Mouse (Mus musculus): Measurements from ENCODE around the gene Gck. TPM values are rescaled to one million over a fixed set of nuclear protein-coding genes. Genes with fewer than 3 reads are reported as not detected.

Gck gene
- polyA plus RNA-seq, 1 experiment from 2014 or later, result 3.5 TPM

DNA sequence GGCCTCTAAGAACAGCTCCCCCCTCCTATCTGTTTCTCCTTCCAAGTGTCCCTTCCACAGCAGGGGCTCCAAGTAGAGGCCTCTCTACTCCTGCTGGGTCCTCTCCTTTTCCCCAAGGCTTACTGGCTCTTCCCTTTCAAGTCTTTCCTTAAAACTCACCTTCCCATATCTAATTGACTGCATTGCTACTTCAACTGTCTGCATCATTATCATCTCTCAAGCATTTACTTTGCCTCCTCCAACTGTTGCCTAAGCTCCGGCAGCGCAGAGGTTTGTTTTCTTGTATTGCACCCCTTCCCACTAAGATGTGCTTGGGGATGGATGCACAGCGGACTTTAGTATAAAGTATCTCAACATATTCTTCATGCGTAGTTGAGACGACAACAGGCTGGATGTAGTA lies 72.5 kb downstream of the Gck start:
- H3K36me3 ChIP-seq, result peaks cover 31% of the 10 kb centered on the region
- H3K4me3 ChIP-seq (replicated peaks), result peak overlapping the region; percentile 78
- peak overlapping the region; percentile 63 for H3K4me2 ChIP-seq (replicated peaks)
- H3K9ac ChIP-seq, result peak overlapping the region; percentile 71
- H3K27me3 ChIP-seq, result no peaks in the 10 kb centered on the region
- H3K4me1 ChIP-seq, result peaks cover 25% of the 10 kb centered on the region
- no peaks in the 10 kb centered on the region for H3K9me3 ChIP-seq (replicated peaks)
- ATAC-seq (ENCODE audit: insufficient number of reproducible peaks, low FRiP score, low TSS enrichment, low read depth), result no peak
- peak overlapping the region; percentile 65; the same call in 1 of the 2 replicates for H3K27ac ChIP-seq (replicated peaks)
- WGBS, result 2% methylated on average over 5 of the region's 5 CpGs

DNA sequence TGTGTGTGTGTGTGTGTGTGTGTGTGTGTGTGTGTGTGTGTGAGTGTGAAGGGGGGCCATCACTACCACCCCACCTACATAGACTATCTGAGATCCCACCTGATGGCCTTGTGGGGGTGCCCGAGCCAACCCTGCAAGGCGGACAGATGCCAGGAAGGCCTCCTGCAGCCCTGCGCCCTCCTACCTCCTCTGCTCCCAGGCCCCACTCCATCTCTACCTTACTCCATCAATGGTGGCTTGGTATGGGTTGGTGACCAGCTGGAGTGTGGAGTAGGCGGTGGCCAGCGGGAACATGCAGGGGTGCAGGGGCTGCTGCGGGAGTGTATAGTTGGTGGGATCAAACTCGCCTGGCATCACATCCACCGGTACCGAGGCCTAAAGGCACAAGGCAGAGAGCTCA lies 76.7 kb downstream of the Gck start:
- no peak overlapping the region for H3K4me2 ChIP-seq (replicated peaks)
- no peak overlapping the region for H3K27ac ChIP-seq (replicated peaks)
- H3K9me3 ChIP-seq (replicated peaks), result no peaks in the 10 kb centered on the region
- peaks cover 72% of the 10 kb centered on the region for H3K36me3 ChIP-seq
- no peak overlapping the region for H3K9ac ChIP-seq
- no peak overlapping the region for H3K4me3 ChIP-seq (replicated peaks)
- peaks cover 18% of the 10 kb centered on the region for H3K4me1 ChIP-seq
- H3K27me3 ChIP-seq, result no peaks in the 10 kb centered on the region
- ATAC-seq (ENCODE audit: insufficient number of reproducible peaks, low FRiP score, low TSS enrichment, low read depth), result no peak
- 90% methylated on average over 9 of the region's 9 CpGs for WGBS

DNA sequence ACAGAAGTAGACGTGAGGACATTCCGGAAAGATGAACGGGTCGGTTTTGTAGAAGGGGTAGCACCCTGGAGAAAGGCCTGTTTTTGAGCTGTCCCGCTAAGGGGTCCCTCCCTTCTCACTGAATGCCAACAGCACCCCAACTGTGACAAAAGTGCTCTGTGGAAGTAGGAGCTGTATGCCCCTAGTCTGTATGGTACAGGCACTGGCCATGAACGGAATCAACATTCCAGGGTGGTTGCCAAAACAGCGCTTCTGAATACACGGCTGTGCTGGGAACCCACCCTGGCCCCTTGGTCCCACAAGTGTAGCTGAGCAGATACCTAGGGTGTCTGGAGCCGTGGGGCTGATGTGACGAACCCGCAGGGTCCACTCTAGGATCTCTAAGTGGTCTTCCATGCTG lies 77.2 kb downstream of the Gck start:
- Histone ChIP-seq H3K36me3 (peaks cover 77% of the 10 kb centered on the region), H3K4me1 (peaks cover 18% of the 10 kb centered on the region), H3K4me2 (replicated peaks) (no peak overlapping the region), H3K27ac (replicated peaks) (no peak overlapping the region), H3K9ac (no peak overlapping the region), H3K9me3 (replicated peaks) (no peaks in the 10 kb centered on the region), H3K4me3 (replicated peaks) (no peak overlapping the region), H3K27me3 (no peaks in the 10 kb centered on the region)
- 93% methylated on average over 11 of the region's 11 CpGs for WGBS
- ATAC-seq (ENCODE audit: insufficient number of reproducible peaks, low FRiP score, low TSS enrichment, low read depth), result no peak

DNA sequence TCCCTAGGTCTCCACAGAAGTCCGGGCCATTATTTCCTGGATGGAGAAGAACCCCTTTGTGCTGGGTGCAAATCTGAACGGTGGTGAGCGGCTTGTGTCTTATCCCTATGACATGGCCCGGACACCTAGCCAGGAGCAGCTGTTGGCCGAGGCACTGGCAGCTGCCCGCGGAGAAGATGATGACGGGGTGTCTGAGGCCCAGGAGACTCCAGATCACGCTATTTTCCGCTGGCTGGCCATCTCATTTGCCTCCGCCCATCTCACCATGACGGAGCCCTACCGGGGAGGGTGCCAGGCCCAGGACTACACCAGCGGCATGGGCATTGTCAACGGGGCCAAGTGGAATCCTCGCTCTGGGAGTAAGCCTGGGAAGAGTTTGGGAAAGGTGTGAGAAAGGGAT lies 79.8 kb downstream of the Gck start:
- H3K36me3 ChIP-seq, result peaks cover 80% of the 10 kb centered on the region
- no peak for ATAC-seq (ENCODE audit: insufficient number of reproducible peaks, low FRiP score, low TSS enrichment, low read depth)
- WGBS, result 88% methylated on average over 16 of the region's 16 CpGs

DNA sequence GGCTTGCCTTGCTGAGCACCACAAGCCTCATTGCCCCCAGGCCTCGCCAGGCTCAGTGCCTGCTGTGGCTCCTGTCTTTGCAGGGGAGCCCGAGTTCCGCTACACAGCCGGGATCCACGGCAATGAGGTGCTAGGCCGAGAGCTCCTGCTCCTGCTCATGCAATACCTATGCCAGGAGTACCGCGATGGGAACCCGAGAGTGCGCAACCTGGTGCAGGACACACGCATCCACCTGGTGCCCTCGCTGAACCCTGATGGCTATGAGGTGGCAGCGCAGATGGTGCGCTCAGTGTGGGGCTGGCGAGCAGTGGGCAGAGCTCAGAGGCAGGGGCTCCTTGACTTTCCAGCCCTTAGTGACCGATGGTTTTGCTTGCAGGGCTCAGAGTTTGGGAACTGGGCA lies 80.5 kb downstream of the Gck start:
- H3K9me3 ChIP-seq (replicated peaks), result no peaks in the 10 kb centered on the region
- H3K9ac ChIP-seq, result no peak overlapping the region
- no peak overlapping the region for H3K4me3 ChIP-seq (replicated peaks)
- 90% methylated on average over 16 of the region's 16 CpGs for WGBS
- ATAC-seq (ENCODE audit: insufficient number of reproducible peaks, low FRiP score, low TSS enrichment, low read depth), result no peak
- H3K27me3 ChIP-seq, result no peaks in the 10 kb centered on the region
- H3K27ac ChIP-seq (replicated peaks), result no peak overlapping the region
- peaks cover 78% of the 10 kb centered on the region for H3K36me3 ChIP-seq
- H3K4me1 ChIP-seq, result 0 out of 2 replicates have a peak, but pooled peaks cover 5% of the 10 kb centered on the region
- no peak overlapping the region for H3K4me2 ChIP-seq (replicated peaks)

More for the DNA sequence above, 79.8 kb downstream of the Gck start:
- H3K4me1 ChIP-seq, result 0 out of 2 replicates have a peak, but pooled peaks cover 5% of the 10 kb centered on the region
- H3K27me3 ChIP-seq, result no peaks in the 10 kb centered on the region
- no peak overlapping the region for H3K4me2 ChIP-seq (replicated peaks)
- no peak overlapping the region for H3K4me3 ChIP-seq (replicated peaks)
- no peak overlapping the region for H3K27ac ChIP-seq (replicated peaks)
- no peak overlapping the region for H3K9ac ChIP-seq
- H3K9me3 ChIP-seq (replicated peaks), result no peaks in the 10 kb centered on the region

DNA sequence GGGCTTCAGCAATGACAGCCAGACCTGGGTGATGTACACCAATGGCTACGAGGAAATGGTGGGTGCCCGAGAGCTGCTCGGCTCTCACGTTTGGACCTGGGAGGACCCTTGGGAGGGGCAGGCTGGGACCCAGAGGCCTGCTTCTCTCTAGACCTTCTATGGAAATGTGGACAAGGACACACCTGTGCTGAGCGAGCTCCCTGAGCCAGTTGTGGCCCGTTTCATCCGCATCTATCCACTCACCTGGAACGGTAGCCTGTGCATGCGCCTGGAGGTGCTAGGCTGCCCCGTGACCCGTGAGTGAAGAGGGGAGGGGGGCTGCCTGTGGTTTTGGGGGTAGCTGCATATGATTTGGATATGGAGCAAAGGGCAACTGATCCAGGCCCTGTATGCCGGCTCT lies 81.6 kb downstream of the Gck start:
- Histone ChIP-seq H3K36me3 (peaks cover 69% of the 10 kb centered on the region), H3K27ac (replicated peaks) (no peak overlapping the region), H3K4me3 (replicated peaks) (no peak overlapping the region), H3K9ac (no peak overlapping the region), H3K9me3 (replicated peaks) (no peaks in the 10 kb centered on the region), H3K27me3 (no peaks in the 10 kb centered on the region), H3K4me2 (replicated peaks) (no peak overlapping the region), H3K4me1 (peaks cover 7% of the 10 kb centered on the region)
- ATAC-seq (ENCODE audit: insufficient number of reproducible peaks, low FRiP score, low TSS enrichment, low read depth), result no peak
- 88% methylated on average over 12 of the region's 12 CpGs for WGBS

DNA sequence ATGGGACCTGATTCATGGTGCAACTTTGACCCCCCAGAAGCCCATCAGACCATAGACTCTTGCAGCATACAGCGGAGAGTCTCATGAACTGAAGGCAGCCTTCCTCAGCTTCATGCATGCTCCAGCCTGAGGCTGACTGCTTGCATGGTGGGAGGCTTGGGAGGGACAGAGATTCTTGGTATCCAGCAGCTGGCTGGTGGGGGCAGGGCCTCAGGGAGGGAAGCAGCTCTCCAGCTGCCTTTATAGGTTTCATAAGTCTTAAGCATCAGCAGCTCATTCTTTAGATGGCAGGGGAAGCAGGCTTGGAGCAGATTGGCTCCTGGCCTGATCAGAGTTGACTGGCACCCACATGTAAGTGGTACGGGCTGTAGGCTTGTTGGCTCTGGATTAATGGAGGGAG lies 82.7 kb downstream of the Gck start:
- Histone ChIP-seq H3K27me3 (no peaks in the 10 kb centered on the region), H3K4me2 (replicated peaks) (no peak overlapping the region), H3K4me3 (replicated peaks) (no peak overlapping the region), H3K9ac (no peak overlapping the region), H3K36me3 (peaks cover 58% of the 10 kb centered on the region), H3K27ac (replicated peaks) (no peak overlapping the region), H3K4me1 (peaks cover 18% of the 10 kb centered on the region), H3K9me3 (replicated peaks) (no peaks in the 10 kb centered on the region)
- WGBS, result 77% methylated on average over 2 of the region's 2 CpGs
- no peak for ATAC-seq (ENCODE audit: insufficient number of reproducible peaks, low FRiP score, low TSS enrichment, low read depth)

DNA sequence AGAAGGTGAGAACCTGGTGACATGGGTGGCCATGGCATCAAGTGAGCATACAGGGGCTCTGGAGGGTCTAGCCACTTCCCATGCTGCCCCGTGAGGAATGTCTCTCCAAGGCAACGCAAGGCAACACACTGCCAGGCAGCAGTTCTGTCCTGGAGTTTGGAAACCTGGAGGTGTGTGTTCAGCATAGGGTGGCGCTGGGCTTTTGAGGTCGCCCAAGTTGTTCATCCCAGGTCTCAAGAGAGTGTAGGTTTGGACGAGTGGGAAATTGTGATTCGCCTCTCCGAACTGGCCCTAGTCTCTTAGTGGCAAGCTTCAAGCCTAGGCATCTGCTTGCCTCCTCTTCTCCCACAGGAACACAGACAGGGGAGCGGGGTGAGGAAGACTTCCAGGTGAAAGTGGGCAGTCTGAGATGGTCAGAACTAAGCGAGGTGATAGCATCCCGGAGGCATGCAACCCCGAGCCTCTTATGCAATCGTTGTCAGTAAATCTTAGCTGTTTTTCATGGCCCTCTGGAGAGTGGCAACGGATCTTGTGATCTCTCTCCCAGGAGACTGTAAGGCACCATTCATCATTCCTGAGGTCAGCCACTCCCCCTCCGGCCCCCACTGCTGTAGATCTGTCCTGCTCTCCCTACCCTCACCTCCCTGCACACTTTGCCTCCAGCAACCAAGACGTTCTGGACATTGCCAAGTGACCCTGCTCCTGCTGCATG lies 87.3 kb downstream of the Gck start:
- Histone ChIP-seq H3K9me3 (replicated peaks) (no peaks in the 10 kb centered on the region), H3K4me1 (peaks cover 35% of the 10 kb centered on the region), H3K36me3 (peaks cover 13% of the 10 kb centered on the region), H3K4me2 (replicated peaks) (peak overlapping the region; percentile 84), H3K4me3 (replicated peaks) (peak overlapping the region; percentile 53), H3K27ac (replicated peaks) (no peak overlapping the region), H3K9ac (no peak overlapping the region; the same call in 1 of the 2 replicates), H3K27me3 (no peaks in the 10 kb centered on the region)
- 20% methylated on average over 15 of the region's 15 CpGs for WGBS
- no peak for ATAC-seq (ENCODE audit: insufficient number of reproducible peaks, low FRiP score, low TSS enrichment, low read depth)

DNA sequence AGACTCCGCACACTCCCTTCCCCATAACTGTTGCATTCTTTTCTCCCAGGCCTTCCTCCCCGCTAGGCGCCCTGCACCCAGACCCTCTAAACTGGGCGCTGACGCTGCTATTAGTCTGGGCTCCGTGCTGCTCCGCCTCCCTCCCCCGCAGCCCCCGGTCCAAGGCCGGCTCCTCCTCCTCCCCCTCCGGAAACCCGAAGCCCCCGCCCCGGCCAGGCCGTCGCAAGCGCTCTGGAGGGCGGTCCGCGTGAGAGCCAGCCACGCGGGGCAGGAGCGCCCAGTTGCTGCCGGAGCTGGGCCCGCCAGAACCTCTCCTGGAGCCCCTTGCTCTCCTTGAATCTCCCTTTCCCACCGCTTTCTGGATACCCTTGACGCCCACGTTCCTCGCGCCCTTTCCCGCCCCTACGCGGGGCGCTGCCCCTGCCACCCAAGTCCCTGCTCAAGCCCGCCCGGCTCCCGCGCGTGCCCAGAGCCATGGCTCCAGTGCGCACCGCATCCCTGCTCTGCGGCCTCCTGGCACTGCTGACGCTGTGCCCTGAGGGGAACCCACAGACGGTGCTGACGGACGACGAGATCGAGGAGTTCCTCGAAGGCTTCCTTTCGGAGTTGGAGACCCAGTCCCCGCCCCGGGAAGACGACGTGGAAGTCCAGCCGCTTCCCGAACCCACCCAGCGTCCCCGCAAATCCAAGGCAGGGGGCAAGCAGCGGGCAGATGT lies 88.0 kb downstream of the Gck start, which contains the start of gene Aebp1:
Aebp1 (plus strand) TSS at position 270 of the 716 bp plus-strand sequence.
- H3K27ac ChIP-seq (replicated peaks), result no peak within 1 kb of the TSS; the same call in 1 of the 2 replicates
- H3K36me3 ChIP-seq, result peaks cover 9% of the 10 kb centered on the region; the same call in 1 of the 2 replicates
- peak; percentile 80 for ATAC-seq (ENCODE audit: insufficient number of reproducible peaks, low FRiP score, low TSS enrichment, low read depth)
- H3K4me3 ChIP-seq (replicated peaks), result peak within 1 kb of the TSS; percentile 53
- WGBS, result 2% methylated on average over 59 of the region's 59 CpGs
- no peaks in the 10 kb centered on the region for H3K9me3 ChIP-seq (replicated peaks)
- peak within 1 kb of the TSS; percentile 84 for H3K4me2 ChIP-seq (replicated peaks)
- H3K9ac ChIP-seq, result peak within 1 kb of the TSS; percentile 44
- no peaks in the 10 kb centered on the region for H3K27me3 ChIP-seq
- peaks cover 33% of the 10 kb centered on the region for H3K4me1 ChIP-seq

DNA sequence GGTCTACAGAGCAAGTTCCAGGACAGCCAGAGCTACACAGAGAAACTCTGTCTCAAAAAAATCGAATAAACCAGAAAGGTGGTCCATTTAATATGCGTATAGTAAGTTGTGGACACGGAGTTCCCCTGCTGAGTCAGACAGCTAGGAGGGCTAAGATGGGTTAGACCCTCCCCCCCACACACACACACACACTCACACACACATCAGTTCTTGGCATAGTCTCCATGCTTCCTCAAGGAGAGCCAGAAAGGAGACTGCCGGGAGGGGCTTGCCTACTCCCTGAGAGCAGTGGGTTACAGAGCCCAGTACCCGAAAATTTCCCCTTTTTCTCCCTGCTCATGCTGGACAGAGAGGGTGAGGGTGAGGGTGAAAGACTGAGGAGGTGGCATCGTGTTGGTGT lies 89.2 kb downstream of the Gck start:
- no peak overlapping the region for H3K4me3 ChIP-seq (replicated peaks)
- no peak overlapping the region for H3K9ac ChIP-seq
- WGBS, result 57% methylated on average over 6 of the region's 6 CpGs
- H3K27ac ChIP-seq (replicated peaks), result no peak overlapping the region
- peaks cover 9% of the 10 kb centered on the region; the same call in 1 of the 2 replicates for H3K36me3 ChIP-seq
- H3K4me1 ChIP-seq, result peaks cover 43% of the 10 kb centered on the region
- no peak for ATAC-seq (ENCODE audit: insufficient number of reproducible peaks, low FRiP score, low TSS enrichment, low read depth)
- no peak overlapping the region for H3K4me2 ChIP-seq (replicated peaks)
- H3K27me3 ChIP-seq, result no peaks in the 10 kb centered on the region
- H3K9me3 ChIP-seq (replicated peaks), result no peaks in the 10 kb centered on the region

DNA sequence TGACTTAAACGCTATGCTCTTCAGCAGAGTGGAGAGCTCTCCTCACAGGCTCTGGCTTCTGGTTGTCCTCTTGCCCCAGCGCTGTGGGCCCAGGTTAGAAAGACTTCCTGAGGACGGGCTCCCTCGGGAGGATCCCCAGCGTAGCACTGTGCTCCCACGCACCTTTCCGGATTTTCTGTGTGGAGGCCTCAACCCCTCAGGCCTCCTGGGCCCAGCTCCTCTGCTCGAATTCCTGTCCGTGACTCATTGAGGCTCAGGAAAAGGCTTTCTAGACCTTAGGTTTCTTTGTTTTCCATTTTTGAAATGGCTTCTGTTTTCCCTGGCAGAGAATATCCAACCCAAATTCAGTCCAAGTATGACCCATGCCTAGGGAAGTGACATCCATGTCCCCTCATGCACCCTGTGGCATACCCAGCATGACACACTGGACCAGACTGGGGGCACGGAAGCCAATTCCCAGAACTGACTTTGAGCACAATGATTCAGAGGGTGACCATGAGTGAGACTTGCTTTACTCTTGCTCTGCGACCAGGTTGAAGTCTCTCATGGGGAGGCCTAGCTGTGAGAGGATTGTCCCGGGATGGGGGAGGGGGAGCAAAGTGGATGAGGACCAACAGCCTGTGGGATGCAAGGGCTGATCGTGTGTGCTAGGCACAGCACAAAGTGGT lies 89.9 kb downstream of the Gck start:
- Histone ChIP-seq H3K4me1 (peaks cover 46% of the 10 kb centered on the region), H3K27ac (replicated peaks) (no peak overlapping the region), H3K4me3 (replicated peaks) (no peak overlapping the region), H3K9ac (no peak overlapping the region), H3K36me3 (peaks cover 6% of the 10 kb centered on the region; the same call in 1 of the 2 replicates), H3K9me3 (replicated peaks) (no peaks in the 10 kb centered on the region), H3K27me3 (no peaks in the 10 kb centered on the region), H3K4me2 (replicated peaks) (no peak overlapping the region)
- 79% methylated on average over 13 of the region's 13 CpGs for WGBS
- no peak for ATAC-seq (ENCODE audit: insufficient number of reproducible peaks, low FRiP score, low TSS enrichment, low read depth)

Measured in embryonic facial prominence, embryonic 15.5 days (tissue).